Mouse (Mus musculus): Measurements from ENCODE around the gene Frem1.

The Frem1 gene

GRCm38 (mm10) chr4:83058182-83058581 lies 6.0 kb upstream of the Frem1 start:
- Histone ChIP-seq H3K9me3 (ENCODE audit: low read length) (no peaks in the 10 kb centered on the region), H3K4me1 (replicated peaks; ENCODE audit: low read depth, low read length) (peaks cover 2% of the 10 kb centered on the region), H3K4me3 (replicated peaks; ENCODE audit: low read length) (no peak overlapping the region), H3K36me3 (ENCODE audit: insufficient read depth, low read length) (no peaks in the 10 kb centered on the region), H3K27me3 (ENCODE audit: insufficient read depth, low read length) (peaks cover 2% of the 10 kb centered on the region; the same call in 1 of the 2 replicates)
- TF ChIP-seq NANOG (IDR thresholded peaks at IDR 0.05; ENCODE audit: borderline replicate concordance, low read length) (no peak), CTCF (conservative IDR thresholded peaks at IDR 0.05; ENCODE audit: low read length) (no peak), POU5F1 (IDR thresholded peaks at IDR 0.05; ENCODE audit: borderline replicate concordance, low read length) (no peak)

GRCm38 (mm10) chr4:83056496-83056895 lies 4.4 kb upstream of the Frem1 start:
- H3K27me3 ChIP-seq (ENCODE audit: insufficient read depth, low read length): peaks cover 11% of the 10 kb centered on the region
- H3K9me3 ChIP-seq (ENCODE audit: low read length): no peaks in the 10 kb centered on the region
- H3K4me3 ChIP-seq (replicated peaks; ENCODE audit: low read length): no peak overlapping the region
- H3K36me3 ChIP-seq (ENCODE audit: insufficient read depth, low read length): no peaks in the 10 kb centered on the region
- peaks cover 17% of the 10 kb centered on the region for H3K4me1 ChIP-seq (replicated peaks; ENCODE audit: low read depth, low read length)
- TF ChIP-seq CTCF (conservative IDR thresholded peaks at IDR 0.05; ENCODE audit: low read length): no peak
- no peak for TF ChIP-seq NANOG (IDR thresholded peaks at IDR 0.05; ENCODE audit: borderline replicate concordance, low read length)
- TF ChIP-seq POU5F1 (IDR thresholded peaks at IDR 0.05; ENCODE audit: borderline replicate concordance, low read length): no peak

GRCm38 (mm10) chr4:83055444-83055843 lies 3.3 kb upstream of the Frem1 start:
- Histone ChIP-seq H3K4me3 (replicated peaks; ENCODE audit: low read length) (no peak overlapping the region), H3K9me3 (ENCODE audit: low read length) (no peaks in the 10 kb centered on the region), H3K36me3 (ENCODE audit: insufficient read depth, low read length) (no peaks in the 10 kb centered on the region), H3K4me1 (replicated peaks; ENCODE audit: low read depth, low read length) (peaks cover 24% of the 10 kb centered on the region), H3K27me3 (ENCODE audit: insufficient read depth, low read length) (peaks cover 16% of the 10 kb centered on the region)
- TF ChIP-seq CTCF (conservative IDR thresholded peaks at IDR 0.05; ENCODE audit: low read length) (no peak), NANOG (IDR thresholded peaks at IDR 0.05; ENCODE audit: borderline replicate concordance, low read length) (no peak), POU5F1 (IDR thresholded peaks at IDR 0.05; ENCODE audit: borderline replicate concordance, low read length) (no peak)

GRCm38 (mm10) chr4:83053206-83053605 lies 1.1 kb upstream of the Frem1 start:
- Histone ChIP-seq H3K27me3 (ENCODE audit: insufficient read depth, low read length) (peaks cover 22% of the 10 kb centered on the region), H3K4me3 (replicated peaks; ENCODE audit: low read length) (no peak overlapping the region), H3K36me3 (ENCODE audit: insufficient read depth, low read length) (no peaks in the 10 kb centered on the region), H3K4me1 (replicated peaks; ENCODE audit: low read depth, low read length) (peaks cover 24% of the 10 kb centered on the region), H3K9me3 (ENCODE audit: low read length) (no peaks in the 10 kb centered on the region)
- TF ChIP-seq POU5F1 (IDR thresholded peaks at IDR 0.05; ENCODE audit: borderline replicate concordance, low read length) (no peak), CTCF (conservative IDR thresholded peaks at IDR 0.05; ENCODE audit: low read length) (no peak), NANOG (IDR thresholded peaks at IDR 0.05; ENCODE audit: borderline replicate concordance, low read length) (no peak)

GRCm38 (mm10) chr4:83051176-83051575 lies 963 bp downstream of the Frem1 start:
- TF ChIP-seq POU5F1 (IDR thresholded peaks at IDR 0.05; ENCODE audit: borderline replicate concordance, low read length) (no peak), CTCF (conservative IDR thresholded peaks at IDR 0.05; ENCODE audit: low read length) (no peak), NANOG (IDR thresholded peaks at IDR 0.05; ENCODE audit: borderline replicate concordance, low read length) (no peak)
- Histone ChIP-seq H3K36me3 (ENCODE audit: insufficient read depth, low read length) (no peaks in the 10 kb centered on the region), H3K27me3 (ENCODE audit: insufficient read depth, low read length) (peaks cover 34% of the 10 kb centered on the region), H3K9me3 (ENCODE audit: low read length) (no peaks in the 10 kb centered on the region), H3K4me1 (replicated peaks; ENCODE audit: low read depth, low read length) (peaks cover 24% of the 10 kb centered on the region), H3K4me3 (replicated peaks; ENCODE audit: low read length) (no peak overlapping the region)

GRCm38 (mm10) chr4:83050151-83050796 lies 1.9 kb downstream of the Frem1 start:
- Histone ChIP-seq H3K9me3 (ENCODE audit: low read length) (no peaks in the 10 kb centered on the region), H3K27me3 (ENCODE audit: insufficient read depth, low read length) (peaks cover 37% of the 10 kb centered on the region), H3K4me3 (replicated peaks; ENCODE audit: low read length) (no peak overlapping the region), H3K36me3 (ENCODE audit: insufficient read depth, low read length) (no peaks in the 10 kb centered on the region), H3K4me1 (replicated peaks; ENCODE audit: low read depth, low read length) (peaks cover 25% of the 10 kb centered on the region)
- TF ChIP-seq NANOG (IDR thresholded peaks at IDR 0.05; ENCODE audit: borderline replicate concordance, low read length): no peak
- no peak for TF ChIP-seq POU5F1 (IDR thresholded peaks at IDR 0.05; ENCODE audit: borderline replicate concordance, low read length)
- TF ChIP-seq CTCF (conservative IDR thresholded peaks at IDR 0.05; ENCODE audit: low read length): no peak

- Histone ChIP-seq H3K9me3 (ENCODE audit: low read length) (no peaks in the 10 kb centered on the region), H3K4me1 (replicated peaks; ENCODE audit: low read depth, low read length) (peaks cover 29% of the 10 kb centered on the region), H3K4me3 (replicated peaks; ENCODE audit: low read length) (no peak overlapping the region), H3K27me3 (ENCODE audit: insufficient read depth, low read length) (peaks cover 37% of the 10 kb centered on the region), H3K36me3 (ENCODE audit: insufficient read depth, low read length) (no peaks in the 10 kb centered on the region)
- no peak for TF ChIP-seq POU5F1 (IDR thresholded peaks at IDR 0.05; ENCODE audit: borderline replicate concordance, low read length)
These were observed 2.9 kb downstream of the Frem1 start for GRCm38 (mm10) chr4:83049288-83049687.

- Histone ChIP-seq H3K4me3 (replicated peaks; ENCODE audit: low read length) (no peak overlapping the region), H3K27me3 (ENCODE audit: insufficient read depth, low read length) (peaks cover 37% of the 10 kb centered on the region), H3K9me3 (ENCODE audit: low read length) (no peaks in the 10 kb centered on the region), H3K4me1 (replicated peaks; ENCODE audit: low read depth, low read length) (peaks cover 29% of the 10 kb centered on the region), H3K36me3 (ENCODE audit: insufficient read depth, low read length) (no peaks in the 10 kb centered on the region)
- TF ChIP-seq NANOG (IDR thresholded peaks at IDR 0.05; ENCODE audit: borderline replicate concordance, low read length) (no peak), POU5F1 (IDR thresholded peaks at IDR 0.05; ENCODE audit: borderline replicate concordance, low read length) (no peak), CTCF (conservative IDR thresholded peaks at IDR 0.05; ENCODE audit: low read length) (no peak)
These were observed 3.6 kb downstream of the Frem1 start for GRCm38 (mm10) chr4:83048561-83048960.

- no peak for TF ChIP-seq NANOG (IDR thresholded peaks at IDR 0.05; ENCODE audit: borderline replicate concordance, low read length)
- TF ChIP-seq CTCF (conservative IDR thresholded peaks at IDR 0.05; ENCODE audit: low read length): no peak
- TF ChIP-seq POU5F1 (IDR thresholded peaks at IDR 0.05; ENCODE audit: borderline replicate concordance, low read length): no peak
These were observed 5.3 kb downstream of the Frem1 start for GRCm38 (mm10) chr4:83046806-83047205.

More at GRCm38 (mm10) chr4:83046806-83047205, 5.3 kb downstream of the Frem1 start:
- Histone ChIP-seq H3K9me3 (ENCODE audit: low read length) (no peaks in the 10 kb centered on the region), H3K27me3 (ENCODE audit: insufficient read depth, low read length) (peaks cover 29% of the 10 kb centered on the region), H3K36me3 (ENCODE audit: insufficient read depth, low read length) (no peaks in the 10 kb centered on the region), H3K4me3 (replicated peaks; ENCODE audit: low read length) (no peak overlapping the region), H3K4me1 (replicated peaks; ENCODE audit: low read depth, low read length) (peaks cover 15% of the 10 kb centered on the region)

Measured in E14TG2a.4 (cell line).